Mouse (Mus musculus): ENCODE measurements around the gene Galnt2.

The Galnt2 gene

GRCm38 (mm10) chr8:124231176-124231484, at the start of gene Galnt2:
Galnt2 (plus strand) TSS chr8:124231391.
- DNase-seq (ENCODE audit: low read depth, low spot score) = peak; percentile 70

DNA sequence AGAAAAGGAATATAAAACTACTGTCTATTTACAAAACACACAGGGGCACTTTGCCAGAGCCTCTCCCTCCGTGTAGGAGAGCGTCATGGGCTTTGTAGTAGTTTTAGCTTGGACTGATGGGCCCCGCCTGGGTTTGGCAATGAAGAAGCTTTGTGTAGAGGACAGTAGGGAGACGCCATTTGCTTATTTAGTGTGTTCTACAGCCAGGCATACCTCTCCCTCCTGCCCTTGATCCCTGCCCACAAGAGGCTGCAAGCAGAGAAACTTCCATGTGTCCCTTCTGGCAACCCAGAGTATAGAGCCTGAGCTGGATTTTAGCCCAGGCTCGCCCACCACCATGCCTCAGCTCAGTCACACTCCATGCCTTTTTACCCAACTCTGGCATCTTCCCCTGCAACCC, 49.4 kb upstream of the Galnt2 start:
- no peak for DNase-seq (ENCODE audit: low read depth, low spot score)

GRCm38 (mm10) chr8:124182224-124182623, 49.0 kb upstream of the Galnt2 start:
- DNase-seq (ENCODE audit: low read depth, low spot score) = no peak

GRCm38 (mm10) chr8:124184078-124184477, 47.1 kb upstream of the Galnt2 start:
- DNase-seq (ENCODE audit: low read depth, low spot score) = no peak

DNA sequence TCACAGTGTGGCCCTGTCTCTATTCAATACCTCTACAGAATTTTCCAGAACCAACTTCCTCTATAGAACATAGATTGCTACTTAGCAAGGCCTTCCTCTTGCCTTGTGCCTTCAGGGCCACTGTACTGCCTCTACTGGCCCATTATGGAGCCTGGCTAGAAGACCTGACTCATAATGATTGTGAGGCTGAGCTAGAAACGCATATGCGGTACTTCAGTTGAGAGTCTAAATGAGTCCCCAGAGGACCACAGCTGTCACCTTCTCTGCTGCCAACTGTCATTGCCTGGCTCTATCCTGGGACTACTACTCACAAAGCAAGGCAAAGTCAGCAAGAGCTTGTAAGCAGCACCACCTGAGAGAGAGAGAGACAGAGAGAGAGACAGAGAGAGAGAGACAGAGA, 46.7 kb upstream of the Galnt2 start:
- no peak for DNase-seq (ENCODE audit: low read depth, low spot score)

- no peak for DNase-seq (ENCODE audit: low read depth, low spot score)
Observed at GRCm38 (mm10) chr8:124185081-124185480, 46.1 kb upstream of the Galnt2 start.

GRCm38 (mm10) chr8:124190388-124190787, 40.8 kb upstream of the Galnt2 start:
- DNase-seq (ENCODE audit: low read depth, low spot score) = no peak

GRCm38 (mm10) chr8:124192242-124192641, 38.9 kb upstream of the Galnt2 start:
- DNase-seq (ENCODE audit: low read depth, low spot score) = no peak

DNA sequence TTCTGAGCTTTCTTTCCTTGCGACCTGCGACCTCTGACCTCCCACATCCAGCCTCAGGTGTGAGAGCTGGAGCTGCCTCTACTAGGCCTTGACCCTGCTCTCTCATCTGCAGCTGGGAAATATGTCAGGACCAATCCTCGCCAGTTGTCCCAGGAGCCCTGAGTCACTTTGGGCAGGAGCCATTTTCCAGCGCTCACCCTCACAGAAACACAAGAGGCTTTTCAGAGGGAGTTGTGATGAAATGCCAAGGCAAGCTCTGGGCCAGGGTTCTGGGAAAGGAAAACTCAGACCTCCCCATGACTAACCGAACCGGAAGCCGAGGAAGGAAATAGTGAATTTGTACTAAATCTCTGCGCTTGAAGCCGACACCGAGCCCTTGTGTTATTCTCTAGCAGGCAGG, 38.2 kb upstream of the Galnt2 start:
- no peak for DNase-seq (ENCODE audit: low read depth, low spot score)

DNA sequence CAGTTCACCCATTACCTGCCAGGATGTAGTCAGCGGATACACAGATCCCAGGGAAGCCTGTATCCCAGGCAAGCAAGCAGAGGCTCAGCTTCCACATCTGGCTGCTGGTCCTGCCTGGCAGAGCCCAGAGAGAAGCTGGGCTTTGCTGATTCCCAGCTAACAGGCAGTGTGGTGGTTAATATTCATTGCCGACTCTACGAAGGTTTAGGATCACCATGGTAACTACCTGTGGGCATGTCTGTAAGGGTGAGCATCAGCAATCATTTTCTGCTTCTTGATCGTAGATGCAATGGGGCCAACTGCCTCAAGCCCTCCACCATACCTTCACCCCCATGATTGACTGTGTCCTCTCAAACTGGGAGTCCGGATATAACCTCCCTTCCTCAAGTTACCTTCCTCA, 37.2 kb upstream of the Galnt2 start:
- DNase-seq (ENCODE audit: low read depth, low spot score) = no peak

DNA sequence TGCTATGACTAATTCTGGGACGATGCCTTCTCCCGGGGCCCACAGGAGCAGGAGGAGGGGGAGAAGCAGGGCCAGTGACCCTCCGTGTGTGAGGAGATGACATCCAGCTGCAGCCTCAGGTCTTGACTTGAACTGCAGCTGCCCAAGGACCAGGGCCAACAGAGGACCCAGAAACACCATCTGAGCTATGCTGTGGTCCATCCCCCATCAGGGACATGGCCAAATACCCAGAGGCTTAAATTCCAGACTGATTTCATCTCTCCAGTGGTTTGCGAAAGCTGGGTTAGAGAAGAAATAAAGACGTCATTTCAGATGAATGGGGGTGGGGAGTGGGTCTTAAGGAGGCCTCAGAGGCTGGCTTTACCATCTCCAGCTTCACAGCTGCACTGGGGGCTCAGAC, 35.0 kb upstream of the Galnt2 start:
- DNase-seq (ENCODE audit: low read depth, low spot score) = peak; percentile 13

GRCm38 (mm10) chr8:124196797-124197196, 34.4 kb upstream of the Galnt2 start:
- DNase-seq (ENCODE audit: low read depth, low spot score) = peak; percentile 18

- DNase-seq (ENCODE audit: low read depth, low spot score) = no peak
Observed at GRCm38 (mm10) chr8:124198230-124198629, 33.0 kb upstream of the Galnt2 start.

- DNase-seq (ENCODE audit: low read depth, low spot score) = peak; percentile 16
Observed at GRCm38 (mm10) chr8:124200400-124200799, 30.8 kb upstream of the Galnt2 start.

GRCm38 (mm10) chr8:124201706-124202105, 29.5 kb upstream of the Galnt2 start:
- DNase-seq (ENCODE audit: low read depth, low spot score) = no peak

DNA sequence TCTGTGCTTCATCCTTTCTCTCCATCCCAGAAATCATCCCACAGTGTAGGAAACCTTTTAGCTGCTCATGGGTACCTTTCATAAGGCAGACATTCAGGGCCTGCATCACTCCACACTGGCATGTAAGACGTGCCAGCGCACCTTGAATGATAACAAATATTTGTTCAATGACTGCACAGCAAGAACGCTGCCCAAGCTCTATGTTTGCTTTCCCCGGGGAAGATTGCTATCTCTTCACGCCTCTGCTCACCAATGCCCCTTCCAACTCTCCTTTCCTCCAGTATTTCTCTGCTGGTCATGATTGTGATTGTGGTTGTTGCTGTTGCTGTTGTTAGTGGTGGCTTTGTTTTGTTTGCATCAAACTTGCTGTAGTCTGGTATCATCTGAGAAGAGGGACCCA, 28.3 kb upstream of the Galnt2 start:
- DNase-seq (ENCODE audit: low read depth, low spot score) = no peak

DNA sequence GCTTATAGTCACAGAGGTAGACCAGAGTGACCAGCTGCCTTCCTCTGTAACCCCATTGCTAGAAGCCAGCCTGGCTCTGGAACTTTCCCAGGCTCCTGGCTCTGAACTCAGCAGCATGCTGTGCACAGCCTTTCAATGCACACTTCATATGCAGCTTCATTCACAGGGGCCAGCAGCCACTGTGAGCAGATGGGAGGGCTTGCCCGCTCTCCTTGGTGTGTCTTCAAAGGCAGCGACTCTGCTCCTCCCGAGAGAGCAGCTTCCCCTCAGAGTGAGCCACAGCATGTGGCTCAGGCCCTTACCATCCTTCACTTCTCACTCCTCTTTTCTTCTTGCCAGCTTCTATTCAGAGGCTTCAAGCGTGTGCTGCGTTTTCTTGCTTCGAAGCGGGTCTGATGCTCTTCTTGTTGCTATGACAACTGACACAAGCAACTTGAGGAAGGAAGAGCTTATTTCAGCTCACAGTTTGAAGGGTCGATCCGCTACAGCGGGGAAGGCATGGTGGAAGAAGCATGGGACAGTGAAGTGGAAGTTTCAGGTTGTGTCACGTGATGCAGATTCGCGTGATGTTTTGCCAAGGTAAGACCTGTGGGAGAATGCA, 27.1 kb upstream of the Galnt2 start:
- no peak for DNase-seq (ENCODE audit: low read depth, low spot score)

DNA sequence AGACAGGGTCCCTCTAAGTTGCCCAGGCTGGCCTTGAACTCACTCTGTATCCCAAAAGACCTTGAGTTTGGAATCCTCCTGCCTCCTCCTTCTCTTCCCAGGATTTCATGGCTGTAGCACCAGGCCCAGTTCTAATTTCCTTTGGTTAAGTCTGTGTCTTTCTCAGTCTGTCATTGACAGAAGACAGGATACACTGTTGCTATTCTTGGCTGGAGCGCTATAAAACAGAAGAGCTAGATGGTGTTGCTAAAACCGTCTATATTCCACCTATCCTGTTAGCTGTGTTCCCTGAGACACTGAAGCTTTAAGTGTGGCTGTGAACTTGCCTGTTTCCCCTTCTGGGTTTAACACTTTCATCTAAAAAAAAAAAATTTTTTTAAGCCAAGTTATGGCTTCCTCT, 19.0 kb upstream of the Galnt2 start:
- DNase-seq (ENCODE audit: low read depth, low spot score) = no peak

GRCm38 (mm10) chr8:124216951-124217350, 14.2 kb upstream of the Galnt2 start:
- no peak for DNase-seq (ENCODE audit: low read depth, low spot score)

DNA sequence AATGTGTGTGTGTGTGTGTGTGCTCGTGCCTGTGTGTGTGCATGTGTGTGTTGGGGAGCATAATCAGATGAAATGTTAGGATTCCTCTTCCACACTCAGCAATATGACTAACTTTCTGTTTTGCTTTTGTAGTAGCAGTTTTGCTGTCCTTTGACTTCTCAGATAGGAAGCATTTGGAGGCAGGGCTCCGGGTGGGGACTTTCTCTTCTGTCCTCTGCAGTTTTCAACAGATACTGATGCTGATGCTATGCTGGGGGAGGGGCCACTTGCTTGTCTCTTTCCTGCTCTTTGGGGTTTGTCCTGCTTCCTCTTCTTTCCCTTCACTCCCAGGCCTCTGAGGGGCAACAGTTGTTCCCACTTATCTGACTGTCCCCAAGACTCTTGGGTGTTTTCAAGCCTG, 1.3 kb upstream of the Galnt2 start:
- DNase-seq (ENCODE audit: low read depth, low spot score) = no peak

DNA sequence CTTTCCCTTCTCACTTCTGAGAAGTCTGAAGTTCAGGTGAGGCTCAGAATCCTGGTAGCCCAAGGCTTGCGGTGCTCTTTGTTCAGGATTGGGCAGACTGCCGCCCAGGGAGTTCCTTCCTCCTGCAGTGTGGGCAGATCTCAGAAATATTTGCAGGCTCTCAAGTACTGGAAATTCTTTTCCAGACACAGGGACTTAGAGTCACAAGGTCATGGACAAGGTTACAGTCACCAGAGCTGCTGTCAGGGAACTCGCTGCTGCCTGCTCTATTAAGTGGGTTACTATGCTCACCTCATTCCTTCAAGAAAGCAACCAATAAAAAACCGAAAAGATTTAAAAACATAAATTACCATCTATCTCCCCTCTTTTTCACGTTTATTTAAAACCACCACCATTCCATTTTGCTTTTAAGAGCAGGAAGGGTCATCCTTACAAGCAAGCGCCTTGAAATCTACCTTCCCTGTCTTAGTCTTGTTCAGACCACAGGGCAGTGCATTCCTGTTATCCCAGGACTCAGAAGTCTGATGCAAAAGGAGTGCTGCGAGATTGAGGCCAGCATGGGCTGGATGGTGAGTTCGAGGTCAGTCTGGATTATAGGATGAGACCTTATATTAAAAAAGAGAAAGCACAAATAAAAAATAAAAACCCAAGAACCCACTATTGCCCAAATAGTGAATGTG, 555 bp upstream of the Galnt2 start:
- DNase-seq (ENCODE audit: low read depth, low spot score) = no peak

DNA sequence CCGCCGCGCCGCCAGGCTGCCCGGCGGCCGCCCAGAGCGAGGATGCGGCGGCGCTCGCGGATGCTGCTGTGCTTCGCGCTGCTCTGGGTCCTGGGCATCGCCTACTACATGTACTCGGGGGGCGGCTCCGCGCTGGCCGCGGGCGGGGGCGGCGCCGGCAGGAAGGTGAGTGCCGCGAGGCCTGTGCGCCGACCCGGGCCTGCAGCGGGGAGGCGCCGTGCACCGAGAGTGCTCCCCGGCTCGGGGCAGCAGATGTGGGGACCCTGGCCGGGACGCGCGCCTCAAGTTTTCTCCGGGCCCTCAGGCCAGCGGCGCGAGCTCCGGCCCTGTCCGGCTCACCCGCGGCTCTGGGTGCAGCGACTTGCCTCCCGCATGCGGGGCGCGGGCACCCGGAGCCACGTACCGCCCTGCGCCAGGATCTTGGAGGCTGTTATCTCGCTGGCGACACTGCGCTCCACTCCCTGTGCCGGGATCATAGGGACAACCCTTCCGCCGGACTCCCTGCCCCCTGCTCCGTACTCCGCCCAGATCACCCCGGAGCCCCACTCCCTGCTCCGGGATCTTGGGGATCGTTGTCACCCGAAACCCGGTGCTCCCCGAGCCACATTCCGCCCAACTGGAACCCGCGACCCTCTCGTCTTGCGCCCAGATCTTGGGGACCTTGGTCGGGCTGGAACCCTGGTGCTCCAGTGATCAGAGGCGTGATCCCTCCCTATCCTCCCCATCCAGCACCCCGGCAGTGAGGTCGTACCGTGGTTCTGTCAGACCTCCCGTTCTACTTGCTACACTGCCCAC, 491 bp downstream of the Galnt2 start:
- DNase-seq (ENCODE audit: low read depth, low spot score) = peak; percentile 14

DNA sequence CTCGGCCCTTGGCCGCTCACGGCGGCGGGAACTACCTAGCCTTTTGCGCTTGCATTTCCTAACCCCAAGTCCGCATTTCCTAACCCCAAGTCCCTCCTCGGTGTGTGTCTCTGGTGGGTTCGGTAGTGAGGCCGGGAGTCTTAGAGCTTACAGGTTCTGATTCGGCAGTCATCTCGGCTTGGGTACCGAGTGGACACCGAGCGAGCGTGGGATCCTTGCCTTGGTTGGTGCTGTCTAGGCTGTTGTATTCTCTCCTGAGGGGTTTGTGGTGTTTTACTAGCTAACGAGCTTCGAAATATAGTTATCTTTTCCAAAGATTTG, 1.0 kb downstream of the Galnt2 start:
- DNase-seq (ENCODE audit: low read depth, low spot score) = peak; percentile 13

Data from forelimb bud, embryonic 11.5 days (tissue).